Mouse (Mus musculus) right cerebral cortex, postnatal 14 days (tissue): ENCODE results near the gene Tulp4.
A peak's percentile ranks its signal among the peaks of the same experiment; 100 is the strongest.

Experiments
- DNase-seq: peaks from one replicate; pipeline ENCODE4 v3.0.0; 2022

Tulp4 gene

DNA sequence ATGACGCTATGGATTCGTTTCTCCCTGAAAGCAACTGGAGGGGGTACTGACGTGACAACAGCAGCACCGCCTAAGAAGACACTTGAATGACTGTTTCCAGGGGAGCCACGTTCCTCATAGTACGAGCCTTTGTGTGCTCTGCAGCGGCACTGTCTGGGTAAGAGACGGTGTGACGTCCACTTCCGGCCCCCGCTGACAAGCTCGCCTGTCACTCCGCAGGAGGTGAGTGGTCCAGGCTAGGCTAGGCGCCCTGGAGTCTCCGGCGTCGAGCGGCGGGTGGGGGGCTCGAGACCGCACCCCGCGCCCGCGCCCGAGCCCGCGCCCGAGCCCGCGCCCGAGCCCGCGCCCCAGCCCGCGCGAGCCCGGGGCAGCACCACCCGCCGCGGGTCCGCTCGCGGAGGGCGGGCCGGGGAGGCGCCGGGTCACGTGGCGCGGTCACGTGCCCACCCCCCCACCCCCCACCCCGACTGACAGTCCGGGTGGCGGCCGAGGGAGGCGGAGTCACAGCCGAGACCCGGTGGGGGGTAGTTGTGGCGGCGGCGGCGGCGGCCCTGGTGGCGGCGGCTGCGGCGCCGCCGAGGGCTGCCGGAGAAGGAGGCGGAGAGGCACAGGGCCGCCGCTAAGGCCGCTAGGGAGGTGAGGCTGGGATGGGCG lies at the start of gene Tulp4:
Gene Tulp4 (plus strand): TSS at position 77 of the 654 bp plus-strand sequence.
- DNase-seq, result peak; percentile 82

DNA sequence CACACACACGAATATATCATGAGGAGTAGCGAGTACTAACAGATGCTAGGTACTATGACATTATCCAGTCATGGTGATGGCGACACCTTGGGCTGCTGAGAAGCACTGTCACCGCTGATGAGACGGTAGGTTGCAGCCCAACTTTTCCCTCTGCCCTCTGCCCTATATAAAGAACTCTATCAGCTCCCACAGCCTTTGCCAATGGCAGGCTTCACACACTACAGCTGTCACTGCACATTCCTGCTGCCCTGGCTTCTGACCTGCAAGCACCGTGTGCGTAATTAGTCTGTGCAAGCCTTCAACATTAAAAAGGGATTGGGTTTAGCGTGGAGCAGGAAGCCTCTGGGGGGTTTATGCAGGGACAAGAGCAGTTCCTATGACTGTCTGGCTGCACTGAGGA lies 43.4 kb upstream of the Tulp4 start:
- no peak for DNase-seq

DNA sequence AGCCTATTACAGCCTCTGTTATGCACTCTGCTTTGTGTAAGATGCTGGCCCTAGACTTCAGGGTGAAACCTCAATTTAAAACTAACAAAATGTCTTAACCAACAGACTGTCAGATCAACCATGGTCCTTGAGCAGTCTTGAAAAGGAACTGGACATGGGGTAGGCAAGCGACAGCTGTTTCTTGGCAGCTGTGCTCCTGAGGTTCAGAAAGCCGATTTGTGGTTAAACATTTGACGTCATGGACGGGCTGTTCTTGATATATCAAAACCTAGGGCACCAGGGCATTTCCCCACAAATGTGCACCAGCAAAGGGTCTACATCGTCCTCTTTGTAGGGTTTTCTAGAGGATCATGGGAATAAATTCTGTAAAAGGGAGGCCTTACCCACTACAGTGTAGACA lies 42.7 kb upstream of the Tulp4 start:
- no peak for DNase-seq

DNA sequence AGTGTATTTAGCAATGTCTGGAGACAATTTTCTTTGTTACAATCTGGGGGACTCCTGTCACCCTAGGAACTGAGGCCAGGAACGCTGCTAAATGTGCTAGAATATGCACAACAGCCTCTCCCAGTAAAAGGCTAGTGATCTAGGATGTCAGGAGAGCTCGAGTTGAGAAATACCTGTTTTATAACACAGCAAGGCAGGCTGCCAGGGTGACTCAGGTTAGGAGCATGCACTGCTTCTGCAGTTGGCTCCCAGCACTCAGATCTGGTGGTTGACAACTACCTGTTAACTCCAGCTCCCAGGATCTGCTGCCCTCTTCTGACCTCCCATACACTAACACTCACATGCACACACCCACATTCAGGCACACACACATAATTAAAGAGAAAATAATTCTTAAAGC lies 40.2 kb upstream of the Tulp4 start:
- DNase-seq, result no peak

DNA sequence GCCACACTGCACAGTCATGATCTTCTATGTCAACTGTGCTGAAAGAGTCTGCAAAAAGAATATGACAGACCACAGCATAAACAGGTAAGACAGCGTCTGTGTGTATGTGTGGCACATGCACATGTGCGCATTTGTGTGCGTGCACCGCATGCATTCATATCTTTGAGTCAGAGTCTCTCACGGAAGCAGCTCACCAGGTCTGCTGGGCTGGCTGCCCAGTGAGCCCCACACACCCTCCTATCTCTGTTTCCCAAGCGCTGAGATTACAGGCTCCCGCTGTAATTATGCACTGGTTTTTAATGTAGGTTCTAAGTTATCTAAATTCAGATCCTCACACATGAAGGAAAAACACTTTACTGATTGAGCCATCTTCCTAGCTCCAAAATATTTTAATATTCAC lies 38.6 kb upstream of the Tulp4 start:
- no peak for DNase-seq

DNA sequence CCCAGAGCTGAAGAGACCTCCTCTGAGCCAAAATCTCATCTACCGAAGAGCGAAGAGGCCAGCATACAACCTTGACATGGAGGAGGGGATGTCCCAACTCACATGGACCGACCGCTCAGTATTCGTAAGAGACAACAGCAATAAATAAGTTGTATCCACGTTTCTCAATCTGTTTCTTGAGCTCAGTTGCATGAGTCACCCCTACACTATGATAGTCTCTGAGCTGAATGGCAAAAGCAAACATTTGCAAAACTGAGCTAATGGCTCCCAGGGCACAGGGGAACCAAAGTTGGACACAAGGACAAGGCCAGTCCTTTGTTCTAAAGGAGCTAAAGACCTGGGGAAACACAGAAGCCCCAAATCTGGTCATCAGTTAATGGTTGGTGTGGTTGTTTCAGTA lies 36.4 kb upstream of the Tulp4 start:
- DNase-seq, result no peak

DNA sequence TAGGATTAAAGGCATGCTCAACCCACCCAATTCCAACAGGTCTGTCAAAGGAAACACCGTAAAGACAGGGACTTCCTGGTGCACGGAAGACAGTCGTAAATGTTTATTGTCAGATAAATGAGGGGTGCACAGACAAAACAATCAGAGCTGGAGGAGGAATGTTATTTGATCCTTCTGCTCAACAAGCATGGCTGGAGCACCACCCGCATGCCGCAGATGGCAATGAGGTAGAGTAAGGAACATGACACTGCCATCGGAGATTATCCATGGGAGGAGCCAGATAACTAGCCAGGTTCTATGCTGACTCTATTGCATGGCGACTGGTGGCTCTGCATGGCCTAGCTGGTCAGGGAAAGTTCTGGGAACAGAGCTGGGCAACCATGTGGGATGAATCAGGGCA lies 32.8 kb upstream of the Tulp4 start:
- DNase-seq, result no peak

DNA sequence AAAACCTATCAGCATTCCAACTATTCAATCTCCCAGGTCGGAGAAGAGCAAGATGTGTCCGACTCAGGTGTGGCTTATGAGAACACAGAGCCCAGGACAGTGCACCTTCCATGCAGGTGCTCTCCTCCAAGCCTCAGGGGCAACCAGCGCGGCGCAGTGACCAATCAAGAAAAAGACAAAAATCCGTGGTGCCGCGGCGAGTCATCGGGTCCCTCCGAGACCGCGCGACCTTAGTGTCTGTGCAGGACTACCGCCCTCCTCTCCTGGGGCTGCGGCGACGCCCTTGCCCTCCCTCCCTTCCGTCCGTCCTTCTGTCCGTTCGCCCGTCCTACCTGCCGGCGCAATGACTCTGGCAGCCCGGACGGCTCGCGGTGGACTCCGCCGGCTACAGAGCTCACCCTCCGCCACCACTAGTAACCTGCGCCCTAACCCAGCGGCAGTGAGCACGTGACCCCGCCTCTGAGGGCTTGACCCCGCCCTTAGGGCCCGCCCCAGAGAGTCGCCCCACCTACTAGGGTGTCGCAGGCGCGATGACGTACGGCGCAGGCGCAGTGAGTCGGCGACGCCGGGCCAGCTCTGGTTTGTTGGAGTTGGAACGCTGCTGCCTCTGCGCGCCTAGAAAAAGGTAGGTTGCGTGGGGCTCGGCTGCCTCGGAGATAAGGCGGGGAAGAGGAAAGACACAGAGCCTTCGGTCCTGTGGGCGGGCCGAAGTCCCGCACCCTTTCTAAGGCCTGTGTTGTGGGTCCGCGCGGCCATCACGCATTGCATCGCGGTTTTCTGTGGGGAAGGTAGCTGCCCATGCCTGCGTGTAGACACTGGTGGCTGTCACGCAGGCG lies 26.7 kb upstream of the Tulp4 start, which contains the start of the genes Serac1 and Gtf2h5:
Gene Serac1 (minus strand): TSS at position 455 of the 836 bp plus-strand sequence.
Gene Gtf2h5 (plus strand): TSS at position 500 of the 836 bp plus-strand sequence.
- DNase-seq, result peak; percentile 99

DNA sequence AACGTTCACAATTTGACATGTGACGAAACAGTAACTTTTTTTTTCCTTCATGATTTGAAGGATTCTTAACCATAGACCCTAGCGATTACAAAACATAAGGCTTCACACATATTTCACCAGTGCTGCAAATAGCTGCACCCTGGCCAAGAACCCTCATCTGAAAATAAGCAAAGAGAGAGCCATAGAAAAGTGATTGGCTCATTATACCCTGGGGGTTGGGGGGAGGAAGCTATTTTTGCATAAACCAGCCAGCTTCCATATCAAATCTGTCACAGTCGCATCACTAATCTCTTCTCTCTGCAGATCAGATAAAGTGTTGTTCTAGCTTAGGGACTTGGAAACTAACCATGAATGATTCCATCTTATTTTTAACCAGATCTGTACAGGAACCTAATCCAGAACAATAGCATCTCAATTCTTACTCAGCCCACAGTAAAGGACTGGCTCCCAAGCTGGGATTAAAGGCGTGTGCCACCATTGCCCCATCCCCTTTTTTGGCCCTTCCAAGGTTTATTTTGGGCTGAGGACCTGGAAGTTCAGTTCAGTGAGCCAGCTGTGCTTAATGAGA lies 22.8 kb upstream of the Tulp4 start:
- DNase-seq, result no peak

DNA sequence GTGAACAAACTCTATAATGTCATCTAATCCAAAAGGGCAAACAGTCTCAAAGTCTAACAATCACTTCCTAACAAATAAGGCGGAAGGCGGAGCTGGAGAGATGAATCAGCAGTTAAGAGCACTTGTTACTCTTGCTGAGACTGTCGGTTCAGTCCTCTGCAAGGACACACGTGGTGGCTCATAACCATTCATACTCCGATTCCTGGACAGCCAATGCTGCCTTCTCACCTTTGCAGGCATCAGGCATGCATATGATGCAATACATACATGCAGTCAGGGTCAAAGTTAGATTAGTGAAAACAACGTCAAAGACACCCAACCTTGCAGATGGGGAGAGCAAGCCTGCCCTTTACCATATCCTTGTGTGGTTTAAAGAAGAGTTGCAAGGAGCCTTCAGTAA lies 14.6 kb upstream of the Tulp4 start:
- no peak for DNase-seq

DNA sequence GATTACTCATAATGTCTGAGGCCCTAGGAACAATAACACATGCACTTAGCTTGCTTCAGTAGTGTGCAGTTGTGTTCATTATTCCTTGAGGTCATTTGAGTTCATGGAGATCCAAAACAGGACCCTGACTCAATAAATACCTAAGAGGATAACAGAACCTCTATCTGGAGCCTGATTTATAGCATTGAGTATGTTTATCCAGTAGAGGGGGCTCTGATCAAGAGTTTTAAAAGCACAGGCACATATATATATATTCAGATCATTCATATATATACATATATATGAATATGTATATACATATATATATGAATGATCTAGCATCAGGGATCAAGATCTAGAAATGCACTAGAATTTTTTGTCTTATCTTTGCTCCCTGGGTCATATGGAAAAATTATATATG lies 10.7 kb upstream of the Tulp4 start:
- DNase-seq, result no peak

DNA sequence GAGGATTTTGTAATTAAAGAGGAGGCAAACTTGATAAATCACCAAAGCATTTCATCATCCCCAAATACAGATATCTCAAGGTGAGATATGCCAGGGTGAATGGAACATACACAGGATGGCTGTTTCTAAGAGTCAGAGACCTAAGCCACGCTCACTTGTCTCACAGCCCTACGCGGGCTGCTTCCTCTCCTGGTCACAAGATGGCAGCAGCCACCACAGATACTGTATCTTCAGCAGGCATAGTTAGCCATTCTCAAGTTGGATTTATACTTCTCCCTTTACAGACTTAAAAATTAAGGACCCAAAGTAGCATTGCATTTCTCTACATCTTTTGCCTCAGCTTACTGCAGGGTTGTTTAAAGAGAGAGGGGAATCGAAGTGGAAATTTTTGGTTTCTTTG lies 8.4 kb upstream of the Tulp4 start:
- DNase-seq, result peak; percentile 61

DNA sequence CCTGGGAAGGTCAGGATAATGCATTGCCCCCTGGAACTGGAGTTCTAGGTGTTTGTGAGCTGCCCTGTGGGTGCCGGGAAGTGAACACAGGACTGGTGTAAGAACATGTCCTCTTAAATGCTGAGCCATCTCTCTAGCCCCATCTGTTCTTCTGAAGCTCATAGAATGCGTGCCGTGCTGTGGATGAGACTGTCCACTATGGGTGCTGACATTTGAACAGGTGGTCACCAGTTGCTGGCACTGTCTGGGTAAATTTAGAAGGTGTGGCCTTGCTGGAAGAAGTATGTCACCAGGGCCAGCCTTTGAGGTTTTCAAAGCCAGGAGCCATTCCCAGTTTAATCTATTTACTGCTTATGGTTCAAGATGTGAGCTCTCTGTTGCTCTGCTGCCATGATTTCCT lies 4.0 kb upstream of the Tulp4 start:
- DNase-seq, result no peak

DNA sequence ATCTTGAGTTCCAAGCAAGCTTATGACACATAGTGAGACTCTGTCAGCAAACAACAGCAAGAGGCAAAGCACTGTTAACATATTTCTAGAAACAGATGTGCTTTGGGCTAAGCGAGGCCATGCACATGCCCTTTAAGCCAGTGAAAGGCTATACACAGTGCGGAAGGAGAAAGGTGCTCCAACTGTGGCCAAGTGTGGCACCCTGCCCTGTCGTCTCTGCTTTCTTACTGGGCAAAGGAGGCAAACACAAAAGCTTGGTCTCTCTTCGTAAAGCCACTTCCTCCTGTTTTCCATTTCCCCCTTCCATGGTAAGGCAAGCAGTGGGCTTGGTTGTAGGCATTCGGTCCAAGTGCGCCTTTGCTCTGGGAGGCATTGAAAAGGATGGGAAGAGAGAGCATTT lies 2.7 kb upstream of the Tulp4 start:
- DNase-seq, result no peak

DNA sequence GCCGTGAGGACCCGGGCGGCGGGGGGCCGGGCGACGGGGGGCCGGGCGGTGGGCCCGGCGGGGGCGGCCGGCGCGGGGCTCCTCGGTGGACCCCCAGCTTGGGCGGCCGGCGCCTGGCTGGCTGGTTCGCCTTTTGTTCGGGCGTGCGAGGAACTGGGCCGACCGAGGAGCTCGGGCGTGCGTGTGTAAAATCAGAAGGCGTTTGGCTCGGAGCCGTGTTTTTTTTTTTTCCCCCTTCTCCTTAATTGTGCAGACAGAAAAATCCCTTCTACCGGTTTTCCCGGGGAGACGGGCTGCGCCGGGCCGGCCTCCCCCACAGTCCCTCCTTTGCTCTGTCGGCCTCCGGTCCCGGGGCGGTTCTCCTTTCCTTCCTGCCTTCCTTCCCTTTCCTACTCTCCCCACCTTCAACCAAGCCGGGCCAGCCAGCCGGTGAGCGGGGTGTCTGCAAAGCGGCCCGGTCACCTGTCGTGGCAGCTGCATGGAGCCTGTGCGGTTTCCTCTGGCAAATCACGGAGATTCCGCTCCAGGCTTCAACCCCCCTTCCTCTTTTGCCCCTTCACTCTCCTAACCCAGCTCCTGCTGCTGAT lies 871 bp downstream of the Tulp4 start:
- DNase-seq, result peak; percentile 56

DNA sequence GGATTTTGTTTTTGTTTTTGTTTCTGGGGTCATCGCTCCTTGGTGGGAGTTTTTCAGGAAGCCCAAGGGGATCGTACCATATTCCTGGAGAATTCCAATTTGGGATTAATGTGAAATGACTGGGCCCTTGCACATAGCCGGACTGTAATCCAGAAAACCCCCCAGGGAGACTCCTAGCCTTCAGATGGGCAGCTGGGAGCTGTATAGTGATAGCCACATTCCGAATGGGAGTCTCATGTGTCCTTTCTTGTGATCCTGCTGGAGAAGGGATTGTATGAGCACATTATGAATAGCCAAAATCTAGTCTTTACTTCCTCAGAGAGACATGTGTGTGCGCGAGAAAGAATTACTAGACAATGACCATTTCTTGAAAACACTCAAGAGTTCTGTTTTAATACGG lies 1.9 kb downstream of the Tulp4 start:
- no peak for DNase-seq

DNA sequence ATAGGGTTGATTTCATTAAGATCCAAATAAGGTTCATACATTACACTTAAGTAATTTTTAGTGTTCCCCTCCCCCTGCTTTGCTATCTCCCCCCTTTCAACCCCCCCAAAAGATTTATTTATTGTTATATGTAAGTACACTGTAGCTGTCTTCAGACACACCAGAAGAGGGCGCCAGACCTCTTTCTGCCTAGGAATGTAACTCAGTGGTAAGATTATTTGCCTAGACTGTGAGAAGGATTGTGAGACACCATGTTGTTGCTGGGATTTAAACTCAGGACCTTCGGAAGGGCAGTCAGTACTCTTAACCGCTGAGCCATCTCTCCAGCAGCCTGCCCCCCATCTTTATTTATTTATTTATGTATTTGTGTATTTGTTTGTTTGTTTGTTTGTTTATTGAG lies 4.7 kb downstream of the Tulp4 start:
- no peak for DNase-seq

DNA sequence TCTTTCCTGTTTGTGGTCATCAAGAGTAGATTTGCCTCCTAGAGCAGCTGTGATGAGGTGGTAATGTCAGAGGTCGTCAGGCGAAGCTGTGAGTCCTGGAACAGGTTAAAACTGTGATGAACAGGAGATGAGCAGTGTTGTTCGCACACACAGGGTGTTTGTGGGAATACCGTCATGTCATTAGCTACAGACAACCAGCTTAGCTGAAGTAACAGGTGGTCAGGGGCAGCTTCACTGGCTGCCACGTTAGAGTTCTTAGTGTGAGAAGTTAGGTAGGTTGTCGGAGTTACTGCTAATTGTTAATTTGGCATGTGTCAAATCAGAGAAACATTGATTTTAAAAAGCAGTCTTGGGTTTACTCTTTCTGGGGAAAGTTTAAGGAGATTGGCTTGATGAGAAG lies 7.4 kb downstream of the Tulp4 start:
- DNase-seq, result no peak

DNA sequence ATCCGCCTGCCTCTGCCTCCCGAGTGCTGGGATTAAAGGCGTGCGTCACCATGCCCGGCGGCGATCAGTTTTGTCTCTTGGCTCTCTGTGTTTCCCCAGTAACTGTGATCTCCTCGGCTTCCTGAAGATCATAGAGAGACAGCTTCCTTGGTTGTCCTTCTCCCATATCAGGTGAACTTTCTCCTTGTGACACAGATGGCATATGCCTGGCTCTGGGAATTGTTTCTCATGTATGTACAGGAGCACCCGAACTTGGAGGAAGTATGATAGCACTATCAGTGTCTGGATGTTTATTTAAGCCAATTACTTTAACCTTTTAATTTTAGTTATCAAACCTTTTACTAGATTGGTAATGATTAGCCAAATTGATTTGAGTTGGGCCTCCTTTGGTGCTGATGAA lies 8.8 kb downstream of the Tulp4 start:
- DNase-seq, result no peak

DNA sequence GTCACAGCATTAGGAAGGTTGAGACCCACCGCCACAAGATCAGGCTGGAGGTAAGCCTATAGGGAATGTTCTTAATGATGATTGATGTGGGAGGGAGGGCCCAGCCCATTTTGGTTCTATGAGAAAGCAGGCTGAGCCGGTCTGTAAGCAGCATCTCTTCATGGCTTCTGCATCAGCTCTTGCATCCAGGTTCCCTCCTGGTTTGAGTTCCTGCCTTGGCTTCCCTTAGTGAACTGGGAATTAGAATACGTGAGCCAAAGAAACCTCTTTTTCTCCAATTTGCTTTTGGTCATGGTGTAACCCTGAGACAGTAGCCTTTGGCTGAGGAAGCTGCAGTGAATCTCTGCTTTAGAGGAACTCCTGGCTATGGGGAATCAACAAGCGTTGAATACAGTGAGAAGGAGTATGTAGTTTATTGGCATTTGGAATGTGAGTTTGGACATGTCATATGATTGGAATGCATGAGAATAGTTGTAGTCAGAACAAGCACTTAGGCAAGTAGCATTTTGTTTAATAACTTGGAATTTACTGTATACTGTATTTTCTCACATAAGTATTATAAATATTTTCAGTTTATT lies 11.0 kb downstream of the Tulp4 start:
- DNase-seq, result no peak

DNA sequence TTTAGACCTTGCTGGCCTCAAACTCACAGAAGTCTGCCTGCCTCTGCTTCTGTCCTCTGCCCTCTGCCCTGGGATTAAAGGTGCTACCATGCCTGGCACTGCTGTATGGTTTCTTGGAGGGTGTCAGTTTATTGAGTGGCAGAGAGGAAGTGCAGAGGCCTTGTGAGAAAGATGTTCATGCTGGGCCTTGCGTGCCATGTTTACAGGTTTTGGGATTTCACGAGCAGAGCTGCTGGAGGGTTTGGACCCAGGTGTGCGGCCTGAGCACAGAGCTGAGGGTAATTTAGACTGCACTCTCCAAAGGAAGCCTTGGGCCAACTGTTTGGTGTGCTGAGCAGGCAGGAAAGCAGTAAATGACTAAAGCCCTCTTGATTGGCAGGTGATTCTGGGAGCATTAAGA lies 11.7 kb downstream of the Tulp4 start:
- DNase-seq, result no peak

DNA sequence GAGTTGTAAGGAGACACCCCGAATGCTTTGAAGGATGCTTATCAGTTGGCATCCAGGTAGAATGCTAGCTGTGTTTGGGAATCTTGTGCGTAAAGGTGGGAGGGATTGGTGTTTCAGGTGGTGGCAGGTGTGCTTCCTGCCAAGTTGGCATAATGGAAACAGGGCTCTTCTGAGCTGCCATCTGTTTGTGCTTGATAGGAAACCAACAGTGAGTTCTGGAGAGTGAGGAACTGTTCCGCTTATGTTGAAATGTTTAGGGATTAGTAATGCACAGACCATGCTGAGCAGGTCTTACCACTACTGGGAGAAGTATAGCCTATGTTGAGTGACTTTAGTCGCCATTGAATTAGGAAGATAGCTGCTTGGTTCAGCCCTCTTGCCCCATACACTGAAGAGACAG lies 12.6 kb downstream of the Tulp4 start:
- no peak for DNase-seq

DNA sequence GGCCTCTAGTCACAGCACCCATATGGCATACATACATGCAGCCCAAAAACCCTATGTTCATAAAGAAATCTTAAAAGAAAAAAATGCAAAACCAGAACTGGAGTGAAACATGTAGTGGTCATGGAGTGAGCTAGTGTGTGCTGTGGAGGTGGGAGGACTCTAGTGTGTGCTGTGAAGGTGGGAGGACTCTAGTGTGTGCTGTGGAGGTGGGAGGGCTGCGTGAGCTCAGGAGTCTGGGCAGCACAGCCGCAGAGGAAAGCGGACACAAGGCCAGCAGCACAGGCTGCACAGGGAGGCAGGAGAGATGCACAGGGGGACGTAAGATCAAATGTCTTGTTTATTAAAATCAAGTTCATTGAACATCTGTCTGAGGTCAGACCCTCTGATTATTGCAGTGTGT lies 17.5 kb downstream of the Tulp4 start:
- no peak for DNase-seq
